In the genomic region with DNA sequence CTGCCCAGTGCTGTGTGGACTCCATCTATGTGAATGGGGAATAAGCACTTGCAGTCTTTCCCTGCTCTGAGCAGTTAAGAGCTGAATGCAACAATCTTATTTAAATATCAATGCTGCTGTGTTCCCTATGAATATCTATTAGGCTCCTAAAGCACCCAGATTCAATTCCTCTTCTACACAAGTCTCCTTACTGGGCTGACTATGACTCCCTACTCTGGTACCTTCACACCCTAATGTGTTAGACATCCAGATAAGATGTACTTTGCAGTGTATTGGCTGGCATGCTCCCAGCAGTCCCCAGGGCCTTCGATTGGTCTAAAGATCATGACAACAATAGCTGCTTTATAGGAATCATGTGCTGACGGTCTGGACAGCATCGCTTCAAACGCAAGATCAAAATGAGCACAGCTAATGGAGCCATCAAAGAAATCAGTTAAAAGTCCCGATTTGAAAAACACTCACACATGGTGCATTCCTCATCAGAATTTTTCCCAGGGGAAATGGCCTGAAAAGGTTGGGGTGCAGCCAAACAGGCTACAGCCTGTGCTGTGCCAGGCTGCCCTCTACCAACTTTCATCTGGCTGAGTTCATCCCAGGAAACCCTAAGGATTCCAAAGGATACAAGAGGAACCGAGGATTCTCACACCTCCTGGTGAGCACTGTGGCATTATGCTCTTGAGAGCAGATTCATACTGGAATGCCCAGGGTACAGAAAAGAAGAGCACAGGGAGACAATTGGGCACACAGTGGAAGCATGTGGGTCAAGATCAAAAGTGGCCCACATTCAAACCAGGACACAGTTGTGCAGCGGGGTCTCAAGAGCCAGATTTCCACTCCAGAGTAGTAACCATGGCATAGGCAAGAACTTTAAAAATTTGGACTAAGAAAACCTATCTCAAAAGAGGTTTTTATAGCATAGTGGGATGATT, we compare ENCODE assay signal across 9 mouse cellular contexts.
DNase-seq lines count a peak whose midpoint lies in the region; ATAC-seq and TF ChIP-seq lines count a peak whose summit lies in the region.
"Had no signal": no experiment of that assay in that cellular context is flagged by ENCODE, and none has a peak within 500 bp of the region (broad histone marks: within the 10 kb centered on the region; RNA-seq: fewer than 3 reads in every experiment).

No protein-coding gene starts in this region.

- TF ChIP-seq POLR2A in brain, embryonic 14.5 days (IDR thresholded peaks at IDR 0.05; ENCODE audit: borderline replicate concordance, extremely low read depth, insufficient read depth, insufficient read length, poor library complexity, severe bottlenecking): no peak

- no peak for DNase-seq in left cerebral cortex, adult 2 months (ENCODE audit: extremely low spot score in 1 of 2, low spot score in 2 of 2)
- DNase-seq in left cerebral cortex, adult 9 months (ENCODE audit: low spot score in 2 of 2): no peak
- peak; percentile 80 for DNase-seq in brain, embryonic 14.5 days (ENCODE audit: low read depth)
- DNase-seq in urinary bladder, postnatal 25 days (ENCODE audit: low spot score): no peak
- DNase-seq: gastrocnemius, postnatal 14 days; kidney, adult 2 months had no signal

- no peaks in the 10 kb centered on the region for H3K9me3 ChIP-seq in forebrain, embryonic 16.5 days (ENCODE audit: control insufficient read depth, low read length)
- no peaks in the 10 kb centered on the region for H3K9me3 ChIP-seq in midbrain, embryonic 16.5 days (replicated peaks; ENCODE audit: control insufficient read depth, low read length, poor library complexity, severe bottlenecking)
- H3K9me3 ChIP-seq in liver, embryonic 12.5 days (replicated peaks): no peaks in the 10 kb centered on the region

- H3K4me1 ChIP-seq in forebrain, embryonic 16.5 days (replicated peaks; ENCODE audit: control insufficient read depth, insufficient read depth, low read length): peaks cover 3% of the 10 kb centered on the region; the same call in 1 of the 2 replicates
- peaks cover 6% of the 10 kb centered on the region; the same call in 1 of the 2 replicates for H3K4me1 ChIP-seq in midbrain, embryonic 16.5 days (ENCODE audit: control insufficient read depth, insufficient read depth, low read length)
- no peaks in the 10 kb centered on the region for H3K4me1 ChIP-seq in liver, embryonic 12.5 days

- no peaks in the 10 kb centered on the region for H3K27me3 ChIP-seq in forebrain, embryonic 16.5 days (replicated peaks; ENCODE audit: control insufficient read depth, insufficient read depth, low read length)
- no peaks in the 10 kb centered on the region for H3K27me3 ChIP-seq in midbrain, embryonic 16.5 days (ENCODE audit: control insufficient read depth, insufficient read depth, low read depth, low read length)
- H3K27me3 ChIP-seq in liver, embryonic 12.5 days (replicated peaks): no peaks in the 10 kb centered on the region

- intact Hi-C loops in left cerebral cortex, adult 2 months (cut with DNase I): no loop called here

- peak overlapping the region; percentile 30 for H3K27ac ChIP-seq in left cerebral cortex, adult 2 months
- H3K27ac ChIP-seq in forebrain, embryonic 16.5 days (ENCODE audit: low read length): 0 out of 2 replicates have a peak overlapping the region, but pooled peaks have one; percentile 0
- no peak overlapping the region for H3K27ac ChIP-seq in midbrain, embryonic 16.5 days (ENCODE audit: low read length)
- no peak overlapping the region for H3K27ac ChIP-seq in liver, embryonic 12.5 days

- TF ChIP-seq CTCF in left cerebral cortex, adult 2 months (IDR thresholded peaks at IDR 0.05): no peak
- no peak for TF ChIP-seq CTCF in brain, embryonic 14.5 days (IDR thresholded peaks at IDR 0.05; ENCODE audit: borderline replicate concordance, extremely low read depth, insufficient read depth, insufficient read length)

- H3K36me3 ChIP-seq in forebrain, embryonic 16.5 days (ENCODE audit: control insufficient read depth, insufficient read depth): no peaks in the 10 kb centered on the region
- no peaks in the 10 kb centered on the region for H3K36me3 ChIP-seq in midbrain, embryonic 16.5 days (ENCODE audit: control insufficient read depth, insufficient read depth, low read length)
- no peaks in the 10 kb centered on the region for H3K36me3 ChIP-seq in liver, embryonic 12.5 days

- H3K4me2 ChIP-seq in forebrain, embryonic 16.5 days (ENCODE audit: low read length): no peak overlapping the region
- no peak overlapping the region for H3K4me2 ChIP-seq in midbrain, embryonic 16.5 days (ENCODE audit: low read length)
- no peak overlapping the region for H3K4me2 ChIP-seq in liver, embryonic 12.5 days

- no peak overlapping the region for H3K4me3 ChIP-seq in left cerebral cortex, adult 2 months
- H3K4me3 ChIP-seq in forebrain, embryonic 16.5 days (replicated peaks; ENCODE audit: low read length): no peak overlapping the region
- H3K4me3 ChIP-seq in midbrain, embryonic 16.5 days (ENCODE audit: low read depth, low read length): no peak overlapping the region
- H3K4me3 ChIP-seq in liver, embryonic 12.5 days: no peak overlapping the region

- 29% methylated on average over 7 of the region's 7 CpGs for WGBS in forebrain, embryonic 16.5 days
- WGBS in midbrain, embryonic 16.5 days: 35% methylated on average over 7 of the region's 7 CpGs
- WGBS in liver, embryonic 12.5 days (ENCODE audit: insufficient replicate concordance): 72% methylated on average over 7 of the region's 7 CpGs

- no peak overlapping the region for H3K9ac ChIP-seq in forebrain, embryonic 16.5 days (replicated peaks; ENCODE audit: low read depth, low read length)
- H3K9ac ChIP-seq in midbrain, embryonic 16.5 days (ENCODE audit: low read depth, low read length): no peak overlapping the region
- no peak overlapping the region for H3K9ac ChIP-seq in liver, embryonic 12.5 days

- peak; percentile 97 for ATAC-seq in forebrain, embryonic 16.5 days
- ATAC-seq in midbrain, embryonic 16.5 days: peak; percentile 90
- no peak for ATAC-seq in liver, embryonic 12.5 days

Comparison
In these comparisons a context has a peak if more than half of its experiments do, and no peak if none do; other contexts are left out.
1. H3K27ac ChIP-seq: peak in left cerebral cortex, adult 2 months (single experiment) and forebrain, embryonic 16.5 days (single experiment); none in midbrain, embryonic 16.5 days (single experiment) and liver, embryonic 12.5 days (single experiment).